Mouse (Mus musculus): Measurements from ENCODE around the gene Zfp593. TPM values are rescaled to one million over a fixed set of nuclear protein-coding genes. Genes with fewer than 3 reads are reported as not detected.

The Zfp593 gene
- polyA plus RNA-seq, 1 experiment from 2014 or later: 15.0 TPM

Other genes starting within 250 kb of the Zfp593 start
- 51.7 and 53.1 TPM in 2 replicates for gene Dhdds, start 244.7 kb downstream of the Zfp593 start, polyA plus RNA-seq (2015; fragmentation: Nextera tagmentation; extraction: Ambion mirVana)
- gene Lin28a, start 226.8 kb downstream of the Zfp593 start, polyA plus RNA-seq (2015; fragmentation: Nextera tagmentation; extraction: Ambion mirVana): not detected in 2 replicates
- gene Zfp683, start 191.8 kb downstream of the Zfp593 start, polyA plus RNA-seq (2015; fragmentation: Nextera tagmentation; extraction: Ambion mirVana): not detected in 2 replicates
- gene Crybg2, start 184.8 kb downstream of the Zfp593 start, polyA plus RNA-seq (2015; fragmentation: Nextera tagmentation; extraction: Ambion mirVana): 4.2 and 4.5 TPM in 2 replicates
- gene Cd52, start 150.5 kb downstream of the Zfp593 start, polyA plus RNA-seq (2015; fragmentation: Nextera tagmentation; extraction: Ambion mirVana): 7.4 and 7.6 TPM in 2 replicates
- 13.5 and 13.8 TPM in 2 replicates for gene Ubxn11, start 143.0 kb downstream of the Zfp593 start, polyA plus RNA-seq (2015; fragmentation: Nextera tagmentation; extraction: Ambion mirVana)
- gene Sh3bgrl3, start 116.8 kb downstream of the Zfp593 start, polyA plus RNA-seq (2015; fragmentation: Nextera tagmentation; extraction: Ambion mirVana): 389 and 435 TPM in 2 replicates
- 112 and 141 TPM in 2 replicates for gene Cep85, start 58.5 kb downstream of the Zfp593 start, polyA plus RNA-seq (2015; fragmentation: Nextera tagmentation; extraction: Ambion mirVana)
- gene Gm7534, start 42.6 kb downstream of the Zfp593 start, polyA plus RNA-seq (2015; fragmentation: Nextera tagmentation; extraction: Ambion mirVana): 0.25 and 0.28 TPM in 2 replicates
- gene Catsper4, start 18.2 kb downstream of the Zfp593 start, polyA plus RNA-seq (2015; fragmentation: Nextera tagmentation; extraction: Ambion mirVana): 0.24 and 0.35 TPM in 2 replicates
- gene Cnksr1, start 7.2 kb downstream of the Zfp593 start, polyA plus RNA-seq (2015; fragmentation: Nextera tagmentation; extraction: Ambion mirVana): 9.6 and 10.9 TPM in 2 replicates
- 0.62 and 0.67 TPM in 2 replicates for gene E130218I03Rik, start 1.9 kb downstream of the Zfp593 start, polyA plus RNA-seq (2015; fragmentation: Nextera tagmentation; extraction: Ambion mirVana)
- gene Gm30191, start 1.3 kb upstream of the Zfp593 start, polyA plus RNA-seq (2015; fragmentation: Nextera tagmentation; extraction: Ambion mirVana): not detected in 2 replicates
- 12.2 and 12.8 TPM in 2 replicates for gene Grrp1, start 8.5 kb upstream of the Zfp593 start, polyA plus RNA-seq (2015; fragmentation: Nextera tagmentation; extraction: Ambion mirVana)
- gene Pdik1l, start 42.3 kb upstream of the Zfp593 start, polyA plus RNA-seq (2015; fragmentation: Nextera tagmentation; extraction: Ambion mirVana): 19.2 and 20.2 TPM in 2 replicates
- 3.3 and 4.1 TPM in 2 replicates for gene Trim63, start 69.5 kb upstream of the Zfp593 start, polyA plus RNA-seq (2015; fragmentation: Nextera tagmentation; extraction: Ambion mirVana)
- gene Slc30a2, start 97.6 kb upstream of the Zfp593 start, polyA plus RNA-seq (2015; fragmentation: Nextera tagmentation; extraction: Ambion mirVana): 0.92 and 1.4 TPM in 2 replicates
- 0.32 and 0.61 TPM in 2 replicates for gene Extl1, start 138.3 kb upstream of the Zfp593 start, polyA plus RNA-seq (2015; fragmentation: Nextera tagmentation; extraction: Ambion mirVana)
- gene Pafah2, start 150.7 kb upstream of the Zfp593 start, polyA plus RNA-seq (2015; fragmentation: Nextera tagmentation; extraction: Ambion mirVana): 19.5 and 20.1 TPM in 2 replicates
- 1,595 and 1,651 TPM in 2 replicates for gene Stmn1, start 222.7 kb upstream of the Zfp593 start, polyA plus RNA-seq (2015; fragmentation: Nextera tagmentation; extraction: Ambion mirVana)

Data from kidney, embryonic 16.5 days (tissue).